ENCODE assay signal across 11 mouse cellular contexts in the genomic region with DNA sequence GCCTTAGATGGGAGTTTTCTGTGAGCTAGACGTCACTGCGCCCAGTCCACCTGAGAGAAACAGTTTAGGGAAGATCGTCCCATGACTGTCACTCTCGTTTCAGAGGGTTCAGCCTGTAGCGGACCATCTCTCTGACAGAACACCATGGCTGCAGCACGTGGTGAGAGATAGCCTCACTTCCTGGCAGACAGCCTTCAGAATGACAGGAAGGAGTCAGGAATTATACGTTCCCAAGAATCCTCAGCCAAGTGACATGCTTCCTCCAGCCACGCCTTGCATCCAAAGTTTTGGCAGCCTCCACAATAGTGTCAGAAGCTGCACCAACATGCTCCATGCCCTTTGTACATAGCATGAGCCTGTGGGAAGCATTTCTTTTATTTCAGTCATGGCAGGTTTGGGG. TPM values are rescaled to one million over a fixed set of nuclear protein-coding genes. Genes with fewer than 3 reads are reported as not detected.
A peak's percentile ranks its signal among the peaks of the same experiment; 100 is the strongest.
DNase-seq lines count a peak whose midpoint lies in the region; ATAC-seq lines count a peak whose summit lies in the region.
"Had no signal": no experiment of that assay in that cellular context is flagged by ENCODE, and none has a peak within 500 bp of the region (broad histone marks: within the 10 kb centered on the region; RNA-seq: fewer than 3 reads in every experiment).

No protein-coding gene starts in this region.

- H3K9me3 ChIP-seq in kidney, embryonic 15.5 days (replicated peaks) = no peaks in the 10 kb centered on the region
- no peaks in the 10 kb centered on the region for H3K9me3 ChIP-seq in embryonic facial prominence, embryonic 11.5 days (replicated peaks; ENCODE audit: control insufficient read depth, low read length)
- peaks cover 4% of the 10 kb centered on the region; the same call in 1 of the 2 replicates for H3K9me3 ChIP-seq in midbrain, embryonic 13.5 days
- H3K9me3 ChIP-seq: liver, embryonic 13.5 days had no signal

- no peak for ATAC-seq in kidney, embryonic 15.5 days (replicated peaks; ENCODE audit: low FRiP score)
- no peak for ATAC-seq in embryonic facial prominence, embryonic 11.5 days (replicated peaks; ENCODE audit: insufficient number of reproducible peaks, low FRiP score, low TSS enrichment, low read depth)
- ATAC-seq in midbrain, embryonic 13.5 days = no peak

- DNase-seq in kidney, postnatal 14 days = no peak
- no peak for DNase-seq in embryonic facial prominence, embryonic 11.5 days (ENCODE audit: low spot score)
- peak; percentile 41 to 50 for DNase-seq in heart, postnatal 10 days
- no peak for DNase-seq in adrenal gland, postnatal 25 days
- DNase-seq in frontal cortex, postnatal 25 days (ENCODE audit: low spot score in 2 of 2) = no peak
- no peak for DNase-seq in embryo, embryonic 10.5 days (ENCODE audit: low spot score)
- DNase-seq: liver, embryonic 13.5 days; thymus, postnatal 4 days had no signal

- H3K9ac ChIP-seq in kidney, embryonic 15.5 days = no peak overlapping the region
- no peak overlapping the region for H3K9ac ChIP-seq in embryonic facial prominence, embryonic 11.5 days (replicated peaks; ENCODE audit: low read length)
- no peak overlapping the region for H3K9ac ChIP-seq in midbrain, embryonic 13.5 days (replicated peaks)
- H3K9ac ChIP-seq: liver, embryonic 13.5 days had no signal

- peak overlapping the region; percentile 49 for H3K4me2 ChIP-seq in kidney, embryonic 15.5 days
- H3K4me2 ChIP-seq in embryonic facial prominence, embryonic 11.5 days (ENCODE audit: low read depth, low read length) = 0 out of 2 replicates have a peak overlapping the region, but pooled peaks have one; percentile 8
- peak overlapping the region; percentile 21; the same call in 1 of the 2 replicates for H3K4me2 ChIP-seq in midbrain, embryonic 13.5 days (replicated peaks)

- intact Hi-C loops in heart, postnatal 10 days (cut with DNase I) = no loop called here

- H3K27ac ChIP-seq in kidney, embryonic 15.5 days = no peak overlapping the region
- H3K27ac ChIP-seq in embryonic facial prominence, embryonic 11.5 days (replicated peaks; ENCODE audit: low read depth, low read length) = no peak overlapping the region
- peak overlapping the region; percentile 59; the same call in 1 of the 2 replicates for H3K27ac ChIP-seq in midbrain, embryonic 13.5 days
- H3K27ac ChIP-seq: liver, embryonic 13.5 days had no signal

- no peaks in the 10 kb centered on the region for H3K36me3 ChIP-seq in kidney, embryonic 15.5 days
- H3K36me3 ChIP-seq in embryonic facial prominence, embryonic 11.5 days (replicated peaks; ENCODE audit: control insufficient read depth, insufficient read depth, low read depth, low read length) = no peaks in the 10 kb centered on the region
- H3K36me3 ChIP-seq in midbrain, embryonic 13.5 days = no peaks in the 10 kb centered on the region
- H3K36me3 ChIP-seq: liver, embryonic 13.5 days had no signal

- 55% methylated on average over 8 of the region's 8 CpGs for WGBS in kidney, embryonic 15.5 days
- 63% methylated on average over 8 of the region's 8 CpGs for WGBS in embryonic facial prominence, embryonic 11.5 days
- WGBS in midbrain, embryonic 13.5 days = 73% methylated on average over 8 of the region's 8 CpGs

- H3K4me3 ChIP-seq in kidney, embryonic 15.5 days (replicated peaks) = no peak overlapping the region
- H3K4me3 ChIP-seq in embryonic facial prominence, embryonic 11.5 days (ENCODE audit: low read depth, low read length) = no peak overlapping the region
- no peak overlapping the region for H3K4me3 ChIP-seq in midbrain, embryonic 13.5 days (replicated peaks)
- H3K4me3 ChIP-seq: liver, embryonic 13.5 days had no signal

- peaks cover 11% of the 10 kb centered on the region for H3K4me1 ChIP-seq in kidney, embryonic 15.5 days
- H3K4me1 ChIP-seq in embryonic facial prominence, embryonic 11.5 days (ENCODE audit: control insufficient read depth, insufficient read depth, low read length) = no peaks in the 10 kb centered on the region
- peaks cover 28% of the 10 kb centered on the region for H3K4me1 ChIP-seq in midbrain, embryonic 13.5 days (replicated peaks)
- H3K4me1 ChIP-seq: liver, embryonic 13.5 days had no signal

- 0 out of 2 replicates have a peak, but pooled peaks cover 12% of the 10 kb centered on the region for H3K27me3 ChIP-seq in kidney, embryonic 15.5 days
- no peaks in the 10 kb centered on the region for H3K27me3 ChIP-seq in embryonic facial prominence, embryonic 11.5 days (ENCODE audit: control insufficient read depth, insufficient read depth, low read length)
- H3K27me3 ChIP-seq in midbrain, embryonic 13.5 days = no peaks in the 10 kb centered on the region; the same call in 1 of the 2 replicates

RNA-seq across cellular contexts. Expression of a gene that starts 10.1 kb away (rescaled TPM):
- not detected in 2 replicates for polyA plus RNA-seq in kidney, embryonic 15.5 days (2015; fragmentation: Nextera tagmentation; extraction: Ambion mirVana)
- 0.18 TPM in 1 of 2 replicates, not detected in the other for polyA plus RNA-seq in embryonic facial prominence, embryonic 11.5 days (2014; fragmentation: Nextera tagmentation; extraction: Ambion mirVana)
- not detected for total RNA-seq in heart, postnatal 10 days (2021)
- polyA plus RNA-seq in midbrain, embryonic 13.5 days (2015; fragmentation: Nextera tagmentation; extraction: Ambion mirVana) = 0.11 TPM in 1 of 2 replicates, not detected in the other
- total RNA-seq in adrenal gland, postnatal 25 days (2021) = not detected in 2 replicates
- total RNA-seq: MEL had no signal
- polyA plus RNA-seq: liver, embryonic 13.5 days had no signal

Comparison
In these comparisons a context has a peak if more than half of its experiments do, and no peak if none do; other contexts are left out.
1. DNase-seq: peak in heart, postnatal 10 days (2 of 2); none in kidney, postnatal 14 days (single experiment), embryonic facial prominence, embryonic 11.5 days (single experiment), adrenal gland, postnatal 25 days (single experiment), frontal cortex, postnatal 25 days (0 of 2) and embryo, embryonic 10.5 days (single experiment).
2. Peak in every context shown above with its lines, with median percentiles within 50 percentile points of each other: H3K4me2 ChIP-seq.